Comparison of ENCODE assay signal across 13 mouse cellular contexts in the genomic region with DNA sequence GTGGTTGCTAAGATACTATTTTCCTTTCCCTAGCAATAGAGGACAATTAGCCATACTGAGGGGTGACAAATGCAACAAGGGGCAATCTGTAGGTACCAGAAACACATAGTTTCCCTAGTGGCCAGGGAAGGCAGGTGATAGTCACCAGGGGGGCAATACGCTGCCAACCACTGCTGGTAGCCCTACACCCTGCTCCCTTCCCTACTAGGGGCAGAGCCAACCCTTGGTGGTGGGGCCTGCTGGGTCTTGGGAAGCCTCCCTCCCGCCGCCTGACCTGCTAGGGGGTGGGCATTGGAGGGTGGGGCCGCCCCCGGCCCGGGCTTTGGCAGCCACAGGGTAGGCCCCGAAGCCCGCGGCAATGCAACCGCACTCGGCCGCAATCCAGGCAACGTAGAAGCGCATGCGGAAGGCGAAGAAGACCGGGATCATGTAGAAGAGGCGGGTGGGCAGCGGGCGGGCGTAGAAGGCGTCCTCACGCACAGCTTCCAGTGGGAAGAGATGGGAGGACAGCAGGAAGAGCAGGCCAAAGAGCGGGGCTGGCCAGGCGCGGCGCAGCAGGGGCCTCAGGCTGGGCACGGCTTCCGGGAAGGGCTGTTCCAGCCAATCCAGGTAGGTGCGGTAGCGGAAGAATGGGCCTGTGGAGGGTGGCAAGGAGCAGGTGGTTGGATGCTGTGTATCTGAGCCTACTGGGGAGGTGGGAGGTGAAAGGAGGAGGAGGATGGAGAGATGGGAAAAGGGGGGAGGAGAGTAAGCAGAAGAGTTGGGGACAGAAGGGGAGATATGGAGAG. TPM values are rescaled to one million over a fixed set of nuclear protein-coding genes. Genes with fewer than 3 reads are reported as not detected.
DNase-seq lines count a peak whose midpoint lies in the region; ATAC-seq and TF ChIP-seq lines count a peak whose summit lies in the region.
"Had no signal": no experiment of that assay in that cellular context is flagged by ENCODE, and none has a peak within 500 bp of the region (broad histone marks: within the 10 kb centered on the region; RNA-seq: fewer than 3 reads in every experiment).

No protein-coding gene starts in this region.

- DNase-seq in forebrain, embryonic 10.5 days (ENCODE audit: extremely low spot score, low spot score): no peak
- no peak for DNase-seq in testis, postnatal 14 days (ENCODE audit: low spot score)
- DNase-seq in hindbrain, postnatal 0 days (ENCODE audit: low spot score): no peak
- DNase-seq in adrenal gland, postnatal 4 days (ENCODE audit: low spot score in 2 of 2): no peak
- DNase-seq in lung, adult 2 months: no peak
- DNase-seq: heart, adult 2 months; kidney, adult 18-20 months; lung, postnatal 10 days; spleen, adult 18-20 months had no signal

- H3K9me3 ChIP-seq in forebrain, embryonic 10.5 days: peaks cover 5% of the 10 kb centered on the region; the same call in 1 of the 2 replicates
- no peaks in the 10 kb centered on the region for H3K9me3 ChIP-seq in forebrain, embryonic 16.5 days (ENCODE audit: control insufficient read depth, low read length)
- H3K9me3 ChIP-seq in hindbrain, postnatal 0 days (ENCODE audit: low read length): no peaks in the 10 kb centered on the region
- no peaks in the 10 kb centered on the region for H3K9me3 ChIP-seq in kidney, embryonic 14.5 days (ENCODE audit: control insufficient read depth, low read length)
- H3K9me3 ChIP-seq: liver, embryonic 12.5 days had no signal

- peaks cover 58% of the 10 kb centered on the region for H3K36me3 ChIP-seq in forebrain, embryonic 10.5 days (replicated peaks)
- peaks cover 10% of the 10 kb centered on the region; the same call in 1 of the 2 replicates for H3K36me3 ChIP-seq in forebrain, embryonic 16.5 days (ENCODE audit: control insufficient read depth, insufficient read depth)
- H3K36me3 ChIP-seq in testis, adult 2 months (ENCODE audit: control insufficient read depth, insufficient read depth, low read length): no peaks in the 10 kb centered on the region
- peaks cover 18% of the 10 kb centered on the region; the same call in 1 of the 2 replicates for H3K36me3 ChIP-seq in hindbrain, postnatal 0 days (ENCODE audit: insufficient read depth, low read length)
- H3K36me3 ChIP-seq in kidney, embryonic 14.5 days (ENCODE audit: control insufficient read depth, insufficient read depth, low read length): peaks cover 47% of the 10 kb centered on the region; the same call in 1 of the 2 replicates

- ATAC-seq in forebrain, embryonic 16.5 days: no peak
- no peak for ATAC-seq in hindbrain, postnatal 0 days
- no peak for ATAC-seq in kidney, embryonic 14.5 days (ENCODE audit: low FRiP score, low TSS enrichment)
- ATAC-seq: liver, embryonic 12.5 days had no signal

- WGBS in forebrain, embryonic 10.5 days: 84% methylated on average over 31 of the region's 31 CpGs
- 85% methylated on average over 30 of the region's 31 CpGs for WGBS in forebrain, embryonic 16.5 days
- 81% methylated on average over 31 of the region's 31 CpGs for WGBS in hindbrain, postnatal 0 days
- WGBS in lung, adult 2 months: 88% methylated on average over 31 of the region's 31 CpGs
- 86% methylated on average over 31 of the region's 31 CpGs for WGBS in kidney, embryonic 14.5 days

- no peak overlapping the region for H3K9ac ChIP-seq in forebrain, embryonic 16.5 days (replicated peaks; ENCODE audit: low read depth, low read length)
- no peak overlapping the region for H3K9ac ChIP-seq in hindbrain, postnatal 0 days (replicated peaks; ENCODE audit: low read length)
- no peak overlapping the region for H3K9ac ChIP-seq in kidney, embryonic 14.5 days (ENCODE audit: low read depth, low read length)
- H3K9ac ChIP-seq: liver, embryonic 12.5 days had no signal

- no peak overlapping the region for H3K4me3 ChIP-seq in forebrain, embryonic 10.5 days
- H3K4me3 ChIP-seq in forebrain, embryonic 16.5 days (replicated peaks; ENCODE audit: low read length): no peak overlapping the region
- peak overlapping the region; percentile 3 for H3K4me3 ChIP-seq in testis, adult 2 months (ENCODE audit: control insufficient read depth, low read depth, low read length)
- H3K4me3 ChIP-seq in hindbrain, postnatal 0 days (ENCODE audit: low read length): no peak overlapping the region
- H3K4me3 ChIP-seq in lung, adult 2 months (replicated peaks; ENCODE audit: extremely low read depth, low read depth, low read length): no peak overlapping the region
- H3K4me3 ChIP-seq in kidney, embryonic 14.5 days (ENCODE audit: low read length): no peak overlapping the region
- H3K4me3 ChIP-seq: heart, adult 2 months; liver, embryonic 12.5 days had no signal

- no peak for TF ChIP-seq POLR2A in testis, adult 2 months (IDR thresholded peaks at IDR 0.05; ENCODE audit: control insufficient read depth, low read depth, low read length)
- no peak for TF ChIP-seq POLR2A in lung, adult 2 months (IDR thresholded peaks at IDR 0.05; ENCODE audit: borderline replicate concordance, extremely low read depth, low read depth, low read length)

- peaks cover 19% of the 10 kb centered on the region for H3K4me1 ChIP-seq in forebrain, embryonic 10.5 days
- 0 out of 2 replicates have a peak, but pooled peaks cover 5% of the 10 kb centered on the region for H3K4me1 ChIP-seq in forebrain, embryonic 16.5 days (replicated peaks; ENCODE audit: control insufficient read depth, insufficient read depth, low read length)
- H3K4me1 ChIP-seq in testis, adult 2 months (ENCODE audit: control insufficient read depth, insufficient read depth, low read length): peaks cover 6% of the 10 kb centered on the region
- 0 out of 2 replicates have a peak, but pooled peaks cover 3% of the 10 kb centered on the region for H3K4me1 ChIP-seq in hindbrain, postnatal 0 days (ENCODE audit: insufficient read depth, low read length)
- H3K4me1 ChIP-seq in lung, adult 2 months (ENCODE audit: control insufficient read depth, insufficient read depth, low read length): no peaks in the 10 kb centered on the region
- no peaks in the 10 kb centered on the region for H3K4me1 ChIP-seq in kidney, embryonic 14.5 days (ENCODE audit: control insufficient read depth, insufficient read depth, low read length)
- H3K4me1 ChIP-seq: liver, embryonic 12.5 days had no signal

- H3K4me2 ChIP-seq in forebrain, embryonic 16.5 days (ENCODE audit: low read length): no peak overlapping the region
- H3K4me2 ChIP-seq in hindbrain, postnatal 0 days (ENCODE audit: low read depth, low read length): no peak overlapping the region
- no peak overlapping the region for H3K4me2 ChIP-seq in kidney, embryonic 14.5 days (replicated peaks; ENCODE audit: low read depth, low read length)
- H3K4me2 ChIP-seq: liver, embryonic 12.5 days had no signal

- no peak for TF ChIP-seq CTCF in testis, adult 2 months (IDR thresholded peaks at IDR 0.05; ENCODE audit: control insufficient read depth, insufficient read depth, insufficient replicate concordance, low read depth, low read length)
- TF ChIP-seq CTCF in hindbrain, postnatal 0 days (IDR thresholded peaks at IDR 0.05; ENCODE audit: low read depth): no peak
- TF ChIP-seq CTCF in lung, adult 2 months (IDR thresholded peaks at IDR 0.05; ENCODE audit: insufficient read depth, low read length): no peak

- H3K27ac ChIP-seq in forebrain, embryonic 10.5 days: peak overlapping the region; percentile 40; the same call in 1 of the 2 replicates
- no peak overlapping the region for H3K27ac ChIP-seq in forebrain, embryonic 16.5 days (ENCODE audit: low read length)
- no peak overlapping the region for H3K27ac ChIP-seq in testis, adult 2 months (ENCODE audit: control insufficient read depth, insufficient read depth, low read depth, low read length)
- peak overlapping the region; percentile 37; the same call in 1 of the 2 replicates for H3K27ac ChIP-seq in hindbrain, postnatal 0 days
- no peak overlapping the region for H3K27ac ChIP-seq in kidney, embryonic 14.5 days (ENCODE audit: low read depth, low read length)
- H3K27ac ChIP-seq: heart, adult 2 months; liver, embryonic 12.5 days had no signal

- H3K27me3 ChIP-seq in forebrain, embryonic 10.5 days (ENCODE audit: poor library complexity, severe bottlenecking): no peaks in the 10 kb centered on the region
- H3K27me3 ChIP-seq in forebrain, embryonic 16.5 days (replicated peaks; ENCODE audit: control insufficient read depth, insufficient read depth, low read length): no peaks in the 10 kb centered on the region
- H3K27me3 ChIP-seq in testis, adult 2 months (ENCODE audit: control insufficient read depth, insufficient read depth, low read length): no peaks in the 10 kb centered on the region
- H3K27me3 ChIP-seq in hindbrain, postnatal 0 days (ENCODE audit: insufficient read depth, low read length): no peaks in the 10 kb centered on the region
- H3K27me3 ChIP-seq in kidney, embryonic 14.5 days (ENCODE audit: control insufficient read depth, insufficient read depth, low read length): no peaks in the 10 kb centered on the region
- H3K27me3 ChIP-seq: liver, embryonic 12.5 days had no signal

RNA-seq across cellular contexts. Expression of a gene that starts 7.1 kb away (rescaled TPM):
- polyA plus RNA-seq in forebrain, embryonic 10.5 days (2016; fragmentation: Nextera tagmentation; extraction: Ambion mirVana): 286 and 298 TPM in 2 replicates
- polyA plus RNA-seq in forebrain, embryonic 16.5 days (2015; fragmentation: Nextera tagmentation; extraction: Ambion mirVana): 240 and 241 TPM in 2 replicates
- polyA plus RNA-seq in testis, adult 2 months (2012; rRNA removed): 14.0 and 14.6 TPM in 2 replicates
- 408 and 417 TPM in 2 replicates for total RNA-seq in hindbrain, postnatal 0 days (2014; rRNA removed)
- 254 and 255 TPM in 2 replicates for polyA plus RNA-seq in hindbrain, postnatal 0 days (2015; fragmentation: Nextera tagmentation; extraction: Ambion mirVana)
- total RNA-seq in adrenal gland, postnatal 4 days (2021): 100 to 1,000 TPM; 136 to 145 TPM
- polyA plus RNA-seq in lung, adult 2 months (2012; rRNA removed): 100.0 and 102 TPM in 2 replicates
- 287 and 317 TPM in 2 replicates for polyA plus RNA-seq in kidney, embryonic 14.5 days (2014; fragmentation: Nextera tagmentation; extraction: Ambion mirVana)

RNA-seq across cellular contexts. Expression of a gene that starts 7.7 kb away (rescaled TPM):
- polyA plus RNA-seq in forebrain, embryonic 10.5 days (2016; fragmentation: Nextera tagmentation; extraction: Ambion mirVana): 37.5 and 40.9 TPM in 2 replicates
- polyA plus RNA-seq in forebrain, embryonic 16.5 days (2015; fragmentation: Nextera tagmentation; extraction: Ambion mirVana): 60.6 and 86.3 TPM in 2 replicates
- polyA plus RNA-seq in testis, adult 2 months (2012; rRNA removed): 12.5 and 14.9 TPM in 2 replicates
- total RNA-seq in hindbrain, postnatal 0 days (2014; rRNA removed): 212 and 229 TPM in 2 replicates
- polyA plus RNA-seq in hindbrain, postnatal 0 days (2015; fragmentation: Nextera tagmentation; extraction: Ambion mirVana): 117 and 119 TPM in 2 replicates
- 10 to 100 TPM; 67.0 to 68.6 TPM for total RNA-seq in adrenal gland, postnatal 4 days (2021)
- polyA plus RNA-seq in lung, adult 2 months (2012; rRNA removed): 59.9 and 60.1 TPM in 2 replicates
- 32.0 and 45.0 TPM in 2 replicates for polyA plus RNA-seq in kidney, embryonic 14.5 days (2014; fragmentation: Nextera tagmentation; extraction: Ambion mirVana)

RNA-seq across cellular contexts. Expression of a gene that starts 8.2 kb away (rescaled TPM):
- 3.3 and 4.1 TPM in 2 replicates for polyA plus RNA-seq in forebrain, embryonic 10.5 days (2016; fragmentation: Nextera tagmentation; extraction: Ambion mirVana)
- 2.5 and 3.3 TPM in 2 replicates for polyA plus RNA-seq in forebrain, embryonic 16.5 days (2015; fragmentation: Nextera tagmentation; extraction: Ambion mirVana)
- 2.9 and 5.1 TPM in 2 replicates for polyA plus RNA-seq in testis, adult 2 months (2012; rRNA removed)
- 3.5 and 4.2 TPM in 2 replicates for total RNA-seq in hindbrain, postnatal 0 days (2014; rRNA removed)
- 3.5 and 4.4 TPM in 2 replicates for polyA plus RNA-seq in hindbrain, postnatal 0 days (2015; fragmentation: Nextera tagmentation; extraction: Ambion mirVana)
- total RNA-seq in adrenal gland, postnatal 4 days (2021): 10 to 100 TPM; 11.4 to 17.7 TPM
- 79.8 and 83.7 TPM in 2 replicates for polyA plus RNA-seq in lung, adult 2 months (2012; rRNA removed)
- polyA plus RNA-seq in kidney, embryonic 14.5 days (2014; fragmentation: Nextera tagmentation; extraction: Ambion mirVana): 18.0 and 19.9 TPM in 2 replicates

RNA-seq across cellular contexts. Expression of a gene that starts 18.2 kb away (rescaled TPM):
- polyA plus RNA-seq in forebrain, embryonic 10.5 days (2016; fragmentation: Nextera tagmentation; extraction: Ambion mirVana): 1,434 and 1,436 TPM in 2 replicates
- 852 and 923 TPM in 2 replicates for polyA plus RNA-seq in forebrain, embryonic 16.5 days (2015; fragmentation: Nextera tagmentation; extraction: Ambion mirVana)
- 408 and 458 TPM in 2 replicates for polyA plus RNA-seq in testis, adult 2 months (2012; rRNA removed)
- total RNA-seq in hindbrain, postnatal 0 days (2014; rRNA removed): 545 and 569 TPM in 2 replicates
- 743 and 752 TPM in 2 replicates for polyA plus RNA-seq in hindbrain, postnatal 0 days (2015; fragmentation: Nextera tagmentation; extraction: Ambion mirVana)
- total RNA-seq in adrenal gland, postnatal 4 days (2021): 1,000 to 10,000 TPM; 1,269 to 1,279 TPM
- polyA plus RNA-seq in lung, adult 2 months (2012; rRNA removed): 1,077 and 1,126 TPM in 2 replicates
- polyA plus RNA-seq in kidney, embryonic 14.5 days (2014; fragmentation: Nextera tagmentation; extraction: Ambion mirVana): 1,617 and 1,895 TPM in 2 replicates

RNA-seq across cellular contexts. Expression of a gene that starts 20.0 kb away (rescaled TPM):
- polyA plus RNA-seq in forebrain, embryonic 10.5 days (2016; fragmentation: Nextera tagmentation; extraction: Ambion mirVana): 14.6 and 15.4 TPM in 2 replicates
- 15.5 and 16.5 TPM in 2 replicates for polyA plus RNA-seq in forebrain, embryonic 16.5 days (2015; fragmentation: Nextera tagmentation; extraction: Ambion mirVana)
- polyA plus RNA-seq in testis, adult 2 months (2012; rRNA removed): 5.2 and 5.7 TPM in 2 replicates
- total RNA-seq in hindbrain, postnatal 0 days (2014; rRNA removed): 2.2 and 3.6 TPM in 2 replicates
- polyA plus RNA-seq in hindbrain, postnatal 0 days (2015; fragmentation: Nextera tagmentation; extraction: Ambion mirVana): 10.9 and 13.2 TPM in 2 replicates
- 10 to 100 TPM in 1 of 2 experiments, 1 to 10 TPM in 1; 9.6 to 10.4 TPM for total RNA-seq in adrenal gland, postnatal 4 days (2021)
- polyA plus RNA-seq in lung, adult 2 months (2012; rRNA removed): 3.0 and 3.8 TPM in 2 replicates
- 12.2 and 12.6 TPM in 2 replicates for polyA plus RNA-seq in kidney, embryonic 14.5 days (2014; fragmentation: Nextera tagmentation; extraction: Ambion mirVana)

Comparison
In these comparisons a context has a peak if more than half of its experiments do, and no peak if none do; other contexts are left out.
1. H3K27ac ChIP-seq: peak in forebrain, embryonic 10.5 days (single experiment) and hindbrain, postnatal 0 days (single experiment); none in forebrain, embryonic 16.5 days (single experiment), testis, adult 2 months (single experiment) and kidney, embryonic 14.5 days (single experiment).